Mouse (Mus musculus): ENCODE results near the gene Efr3b.

DNA sequence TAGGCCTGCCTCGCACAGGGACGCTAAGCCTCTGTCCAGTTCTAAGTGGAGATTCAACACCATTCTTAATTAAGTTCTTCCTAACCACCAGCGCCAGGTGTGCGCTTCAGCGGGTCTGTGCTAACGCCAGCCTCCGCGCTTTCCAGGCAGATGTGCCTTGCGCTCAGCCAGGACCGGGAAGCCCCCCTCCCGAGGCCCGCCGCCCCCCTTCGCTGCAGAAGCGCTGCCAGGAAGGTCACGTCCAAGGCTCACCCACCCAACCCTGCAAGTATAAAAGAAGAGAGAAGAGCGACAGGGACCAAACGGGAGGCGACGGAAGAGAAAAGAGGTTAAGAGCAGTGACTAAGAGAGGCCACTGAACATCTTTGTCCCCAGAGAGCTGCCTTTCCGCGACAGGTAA lies 84.1 kb downstream of the Efr3b start, which contains the start of gene Pomc:
- no peak for TF ChIP-seq CTCF (IDR thresholded peaks at IDR 0.05; ENCODE audit: extremely low read depth, insufficient read depth, insufficient read length, insufficient replicate concordance)
- no peak for TF ChIP-seq POLR2A (IDR thresholded peaks at IDR 0.05; ENCODE audit: low read depth, low read length)

Measured in spleen, adult 2 months (tissue).